Mouse (Mus musculus): ENCODE results near the gene Rpap1.

DNA sequence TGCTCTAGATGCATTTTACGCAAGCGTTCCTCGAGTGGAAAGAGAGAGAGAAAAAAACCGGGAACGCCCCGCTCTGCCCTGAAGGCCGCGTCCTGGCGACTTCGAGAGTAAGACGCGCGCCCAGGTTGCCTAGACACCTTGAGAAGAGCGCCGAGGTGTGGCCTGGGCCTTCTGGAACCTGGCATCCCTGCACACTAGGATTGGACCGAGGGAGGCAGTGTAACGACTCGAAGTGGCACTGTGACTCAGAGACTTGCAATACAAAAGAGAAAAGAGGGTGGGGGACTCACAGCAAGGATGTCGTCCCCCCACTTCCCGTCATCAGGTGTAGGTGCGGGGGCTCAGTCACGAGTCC is 43.6 kb downstream of the Rpap1 start:
- no peak for TF ChIP-seq CTCF (IDR thresholded peaks at IDR 0.05; ENCODE audit: low read depth)
- no peak for TF ChIP-seq EP300 (IDR thresholded peaks at IDR 0.05; ENCODE audit: low read depth)

Measured in liver, postnatal 0 days (tissue).